Mouse (Mus musculus) kidney, embryonic 16.5 days (tissue): ENCODE data around the gene Cbx7. TPM values are rescaled to one million over a fixed set of nuclear protein-coding genes. Genes with fewer than 3 reads are reported as not detected.
"Not testable (repeated sequence)": the region's sequence is repeated elsewhere in the genome, so short reads cannot be mapped to it uniquely, and the experiment has no call there.

Experiments
- ATAC-seq: fragments of 200-750 bp; cut with Nextera tagmentation; 2 replicates; pipeline ENCODE4 v1.8.0; 2017; ENCODE audit warnings: moderate TSS enrichment; ENCODE audit not compliant: low FRiP score, low TSS enrichment
- H3K27ac ChIP-seq: fragments of 300-500 bp; sonication (generic); 2 replicates; pipeline ENCODE4 v1.5.1; 2014; ENCODE audit warnings: low read length
- H3K27me3 ChIP-seq: fragments of 300-500 bp; sonication (generic); 2 replicates; pipeline ENCODE4 v1.6.1; 2014; ENCODE audit warnings: low read length, control low read depth, mixed read lengths; ENCODE audit not compliant: insufficient read depth
- H3K36me3 ChIP-seq: fragments of 300-500 bp; sonication (generic); 2 replicates; pipeline ENCODE4 v1.6.1; 2014; ENCODE audit warnings: low read length, control low read depth, mixed read lengths; ENCODE audit not compliant: insufficient read depth
- H3K4me1 ChIP-seq: fragments of 300-500 bp; sonication (generic); 2 replicates; pipeline ENCODE4 v1.6.1; 2014; ENCODE audit warnings: low read length, control low read depth, mixed read lengths; ENCODE audit not compliant: insufficient read depth
- H3K4me2 ChIP-seq: fragments of 300-500 bp; sonication (generic); replicated peaks from 2 replicates; pipeline ENCODE4 v1.6.1; 2014; ENCODE audit warnings: low read depth, low read length
- H3K4me3 ChIP-seq: fragments of 300-500 bp; sonication (generic); 2 replicates; pipeline ENCODE4 v1.5.1; 2014; ENCODE audit warnings: mild to moderate bottlenecking, low read length
- H3K9ac ChIP-seq: fragments of 300-500 bp; sonication (generic); replicated peaks from 2 replicates; pipeline ENCODE4 v1.6.1; 2014; ENCODE audit warnings: low read length
- H3K9me3 ChIP-seq: fragments of 300-500 bp; sonication (generic); 2 replicates; pipeline ENCODE4 v1.6.1; 2016; ENCODE audit warnings: low read length, control low read depth
- WGBS: fragments of 180-500 bp; shearing (Covaris S2); extraction: QIAGEN DNeasy Blood & Tissue Kit; methylation state at CpG from one replicate; pipeline ENCODE4 v1.1.7; 2014; 5-methylcytosine and 5-hydroxymethylcytosine counted together
- polyA plus RNA-seq: library from polyadenylated mRNA; unstranded; fragments of >200 nt; fragmentation: Nextera tagmentation; extraction: Ambion mirVana; gene quantifications from 2 replicates; pipeline ENCODE4 v1.2.1, GENCODE M21; 2015

Gene Cbx7
- polyA plus RNA-seq, 1 experiment from 2014 or later, result 3.3 TPM

DNA sequence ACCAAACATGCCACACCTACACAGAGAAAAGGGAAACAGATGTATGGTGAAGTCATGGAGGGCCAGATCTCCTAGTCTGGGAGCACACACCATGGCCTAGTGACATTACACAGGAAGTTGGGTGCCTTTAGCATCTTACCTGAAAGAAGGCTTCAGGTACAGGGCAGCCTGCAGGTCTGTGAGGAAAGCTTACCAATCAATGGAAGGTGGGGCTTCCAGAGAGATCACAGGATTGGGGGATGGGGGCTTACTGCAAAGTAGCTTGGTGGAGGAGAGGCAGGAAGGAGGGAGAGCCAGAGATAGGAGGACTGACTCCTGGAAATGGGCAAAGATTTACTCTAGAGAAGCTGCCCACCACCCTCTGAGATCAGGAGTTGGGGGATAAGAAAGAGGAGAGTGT, 67.0 kb downstream of the Cbx7 start:
- Histone ChIP-seq H3K4me2 (no peak overlapping the region), H3K4me3 (no peak overlapping the region), H3K4me1 (no peaks in the 10 kb centered on the region), H3K27me3 (no peaks in the 10 kb centered on the region), H3K9me3 (no peaks in the 10 kb centered on the region), H3K36me3 (no peaks in the 10 kb centered on the region), H3K9ac (no peak overlapping the region), H3K27ac (no peak overlapping the region)
- ATAC-seq, result no peak

DNA sequence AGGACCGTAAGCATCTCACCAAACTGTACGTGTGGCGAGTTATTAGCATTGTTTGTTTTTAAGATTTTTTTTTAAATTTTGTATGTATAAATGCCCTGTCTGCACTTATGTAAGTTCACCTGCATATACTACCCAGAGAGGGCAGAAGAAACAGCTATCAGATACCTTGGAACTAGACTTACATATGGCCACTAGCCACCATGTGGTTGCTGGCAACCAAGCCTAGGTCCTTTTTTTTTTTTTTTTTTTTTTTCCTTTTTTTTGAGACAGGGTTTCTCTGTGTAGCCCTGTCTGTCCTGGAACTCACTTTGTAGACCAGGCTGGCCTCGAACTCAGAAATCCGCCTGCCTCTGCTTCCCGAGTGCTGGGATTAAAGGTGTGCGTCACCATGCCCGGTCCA, 67.8 kb downstream of the Cbx7 start:
- 94% methylated on average over 8 of the region's 8 CpGs for WGBS
- H3K27ac ChIP-seq, H3K27me3 ChIP-seq, H3K36me3 ChIP-seq, H3K4me1 ChIP-seq, ATAC-seq, H3K4me3 ChIP-seq, H3K9ac ChIP-seq, H3K4me2 ChIP-seq, H3K9me3 ChIP-seq: not testable (repeated sequence)

DNA sequence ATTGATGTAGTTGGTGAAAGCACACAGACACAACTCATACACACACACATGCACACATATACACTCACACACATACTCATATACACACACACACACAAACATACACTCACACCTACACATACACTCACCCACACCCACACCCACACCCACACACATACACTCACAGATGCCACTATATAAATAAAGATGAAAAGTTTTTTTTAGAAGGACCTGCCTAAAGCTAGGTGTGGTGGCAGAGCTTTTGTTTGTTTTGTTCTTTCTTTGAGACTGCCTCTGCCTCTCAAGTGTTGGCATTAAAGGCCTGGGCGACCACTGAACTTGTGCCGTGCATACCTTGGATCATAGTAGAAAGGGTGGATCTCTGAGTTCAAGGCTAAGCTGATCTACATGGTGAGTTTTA, 69.5 kb downstream of the Cbx7 start:
- Histone ChIP-seq H3K4me2 (no peak overlapping the region), H3K27me3 (no peaks in the 10 kb centered on the region), H3K27ac (no peak overlapping the region), H3K4me1 (no peaks in the 10 kb centered on the region), H3K36me3 (no peaks in the 10 kb centered on the region), H3K9ac (no peak overlapping the region), H3K4me3 (no peak overlapping the region), H3K9me3 (no peaks in the 10 kb centered on the region)
- WGBS, result 93% methylated on average over 2 of the region's 2 CpGs
- no peak for ATAC-seq

DNA sequence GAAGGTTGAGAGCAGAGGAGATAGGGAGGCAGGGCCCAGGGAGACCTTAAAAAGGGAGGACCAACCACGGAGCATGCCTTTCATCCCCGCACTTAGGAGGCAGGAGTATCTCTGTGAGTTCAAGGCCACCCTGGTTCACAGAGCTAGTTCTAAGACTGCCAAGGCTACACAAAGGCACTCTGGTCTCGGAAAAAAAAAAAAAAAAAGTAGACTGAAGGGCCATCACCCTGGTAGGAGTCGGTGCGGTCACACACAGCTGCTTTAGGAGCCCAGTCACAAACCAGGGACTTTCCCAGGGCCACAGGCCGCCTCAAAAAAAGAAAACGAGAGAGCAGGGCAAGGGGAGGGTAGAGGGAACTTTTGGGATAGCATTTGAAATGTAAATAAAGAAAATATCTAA, 70.2 kb downstream of the Cbx7 start:
- Histone ChIP-seq H3K4me2 (no peak overlapping the region), H3K27me3 (no peaks in the 10 kb centered on the region), H3K27ac (no peak overlapping the region), H3K4me1 (0 out of 2 replicates have a peak, but pooled peaks cover 3% of the 10 kb centered on the region), H3K9me3 (no peaks in the 10 kb centered on the region), H3K4me3 (no peak overlapping the region), H3K9ac (no peak overlapping the region), H3K36me3 (no peaks in the 10 kb centered on the region)
- no peak for ATAC-seq
- 68% methylated on average over 7 of the region's 7 CpGs for WGBS

DNA sequence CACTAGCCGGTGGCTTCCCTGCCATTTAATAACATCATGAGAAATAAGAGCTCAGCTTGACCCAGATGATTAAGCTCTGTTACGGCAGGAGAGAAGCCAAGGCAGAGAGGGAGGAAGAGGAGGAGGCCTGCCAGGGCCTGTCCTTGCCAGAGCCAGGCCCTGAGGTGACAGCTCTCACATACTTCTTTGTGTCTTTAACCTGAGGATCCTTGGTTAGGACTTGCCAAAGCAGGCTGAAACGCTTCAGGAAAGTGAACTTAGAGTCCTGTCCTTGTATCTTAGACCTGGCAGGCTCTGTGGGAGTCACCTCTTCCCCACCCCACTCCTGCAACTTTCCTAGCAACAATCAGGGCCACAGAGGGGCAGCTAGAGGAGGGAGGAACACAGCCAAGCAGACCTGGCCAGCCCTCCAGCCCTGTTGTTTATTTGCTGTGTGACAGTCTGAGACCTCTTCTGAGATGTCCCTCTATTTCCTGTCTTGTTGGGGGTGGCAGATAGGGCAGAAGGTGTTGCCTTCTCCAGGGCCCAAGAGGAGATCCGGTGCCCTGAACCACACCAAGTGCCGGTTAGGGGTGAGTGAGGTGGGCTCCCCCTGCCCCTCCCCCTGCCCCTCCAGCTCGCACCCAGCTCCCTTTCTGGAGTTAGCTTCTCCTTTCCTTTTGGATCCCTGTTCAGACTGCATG, 71.0 kb downstream of the Cbx7 start:
- no peak overlapping the region for H3K4me3 ChIP-seq
- H3K4me2 ChIP-seq, result no peak overlapping the region
- H3K4me1 ChIP-seq, result 0 out of 2 replicates have a peak, but pooled peaks cover 3% of the 10 kb centered on the region
- no peaks in the 10 kb centered on the region for H3K36me3 ChIP-seq
- no peaks in the 10 kb centered on the region for H3K9me3 ChIP-seq
- WGBS, result 71% methylated on average over 6 of the region's 6 CpGs
- no peaks in the 10 kb centered on the region for H3K27me3 ChIP-seq
- ATAC-seq, result no peak
- no peak overlapping the region for H3K9ac ChIP-seq
- H3K27ac ChIP-seq, result no peak overlapping the region

DNA sequence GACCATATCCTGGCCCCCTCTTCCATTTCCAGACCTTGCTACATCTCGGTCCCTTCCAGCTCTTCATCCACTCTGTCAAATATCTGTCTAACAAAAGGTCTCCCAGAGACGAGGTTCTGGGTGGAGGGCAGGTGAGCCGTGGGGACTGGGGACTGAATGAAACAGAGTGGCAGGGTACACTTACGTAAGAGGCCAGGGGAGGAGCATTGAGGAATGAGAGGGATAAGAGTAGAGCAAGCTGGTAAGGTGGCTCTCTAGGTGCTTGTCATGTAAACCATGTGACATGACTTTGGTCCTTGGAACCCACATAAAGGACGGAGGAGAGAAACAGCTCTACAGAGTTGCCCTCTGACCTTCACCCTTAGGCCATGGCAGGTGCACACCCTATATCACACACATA, 71.9 kb downstream of the Cbx7 start:
- H3K4me2 ChIP-seq, result no peak overlapping the region
- 0 out of 2 replicates have a peak, but pooled peaks cover 3% of the 10 kb centered on the region for H3K4me1 ChIP-seq
- no peaks in the 10 kb centered on the region for H3K27me3 ChIP-seq
- H3K9ac ChIP-seq, result no peak overlapping the region
- H3K27ac ChIP-seq, result no peak overlapping the region
- H3K9me3 ChIP-seq, result no peaks in the 10 kb centered on the region
- H3K4me3 ChIP-seq, result no peak overlapping the region
- no peaks in the 10 kb centered on the region for H3K36me3 ChIP-seq
- WGBS, result 86% methylated on average over 5 of the region's 5 CpGs
- ATAC-seq, result no peak

DNA sequence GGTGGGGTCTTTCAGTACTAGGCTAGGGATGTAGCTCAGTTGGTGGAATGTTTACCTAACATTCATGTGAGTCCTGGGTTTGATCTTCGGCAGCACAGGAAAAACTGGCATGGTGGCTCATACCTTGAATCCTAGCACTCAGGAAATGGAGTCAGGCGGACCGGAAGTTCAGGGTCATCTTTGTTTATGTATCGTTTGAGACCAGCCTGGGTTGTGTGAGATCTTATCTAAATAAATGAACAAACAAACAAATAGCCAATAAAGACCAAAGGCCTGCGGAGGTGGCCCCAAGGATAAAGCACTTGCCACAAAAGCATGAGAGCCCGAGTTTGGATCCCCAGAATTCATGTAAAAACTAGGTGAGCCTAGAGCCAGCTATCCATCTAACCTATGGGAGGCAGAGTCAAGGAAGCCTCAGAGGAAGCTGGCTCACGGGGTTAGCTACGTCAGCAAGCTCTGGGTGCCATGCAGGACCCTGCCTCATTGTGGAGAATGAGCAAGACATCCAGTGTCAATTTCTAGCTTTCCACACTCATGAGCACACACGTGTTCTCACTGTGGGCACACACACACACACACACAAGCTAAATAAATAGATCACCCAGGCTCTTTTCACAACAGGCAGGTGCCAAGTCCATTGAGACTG, 74.7 kb downstream of the Cbx7 start:
- no peaks in the 10 kb centered on the region for H3K9me3 ChIP-seq
- H3K4me1 ChIP-seq, result peaks cover 16% of the 10 kb centered on the region
- no peak for ATAC-seq
- H3K9ac ChIP-seq, result no peak overlapping the region
- H3K36me3 ChIP-seq, result no peaks in the 10 kb centered on the region
- no peaks in the 10 kb centered on the region for H3K27me3 ChIP-seq
- no peak overlapping the region for H3K4me2 ChIP-seq
- no peak overlapping the region for H3K4me3 ChIP-seq
- WGBS, result 72% methylated on average over 9 of the region's 9 CpGs
- peak overlapping the region; percentile 63 for H3K27ac ChIP-seq

DNA sequence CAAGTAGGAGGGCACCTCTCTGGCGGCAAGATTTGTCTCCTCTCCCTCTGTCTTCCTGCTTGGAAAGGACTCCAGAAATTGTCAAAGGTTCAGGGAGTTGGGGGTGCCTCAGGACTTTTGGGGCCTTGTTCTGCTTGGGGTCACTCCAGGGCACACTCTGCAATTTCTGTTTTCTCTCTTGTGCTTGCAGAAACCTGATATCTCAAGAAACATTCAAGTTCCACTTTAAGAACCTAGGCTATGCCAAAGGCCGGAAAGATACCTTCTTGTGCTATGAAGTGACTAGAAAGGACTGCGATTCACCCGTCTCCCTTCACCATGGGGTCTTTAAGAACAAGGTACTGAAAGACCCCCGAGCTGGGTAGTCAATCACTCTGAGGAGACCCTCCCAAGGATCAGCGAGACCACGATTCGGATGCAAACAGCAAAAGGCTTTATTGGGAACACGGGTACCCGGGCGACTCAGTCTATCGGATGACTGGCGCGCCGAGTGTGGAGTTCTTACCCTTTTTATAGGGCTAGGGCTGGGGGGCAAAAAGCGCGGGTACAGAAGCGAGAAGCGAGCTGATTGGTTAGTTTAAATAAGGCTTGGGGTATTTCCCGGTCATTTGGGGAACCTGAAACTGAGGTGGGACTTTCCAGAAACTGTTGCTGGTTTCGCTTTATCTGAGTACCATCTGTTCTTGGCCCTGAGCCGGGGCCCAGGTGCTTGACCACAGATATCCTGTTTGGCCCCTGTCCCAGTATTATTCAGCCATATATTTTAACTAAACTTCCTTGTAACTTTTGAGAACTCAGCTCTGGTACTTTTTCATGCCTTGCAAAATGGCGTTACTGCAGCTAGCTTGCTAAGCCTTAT, 75.5 kb downstream of the Cbx7 start:
- peaks cover 16% of the 10 kb centered on the region for H3K4me1 ChIP-seq
- H3K36me3 ChIP-seq, H3K4me3 ChIP-seq, H3K9me3 ChIP-seq, H3K9ac ChIP-seq, H3K27me3 ChIP-seq, ATAC-seq: not testable (repeated sequence)
- 72% methylated on average over 10 of the region's 23 CpGs for WGBS
- peak overlapping the region; percentile 73; the same call in 1 of the 2 replicates for H3K4me2 ChIP-seq
- H3K27ac ChIP-seq, result peak overlapping the region; percentile 70

DNA sequence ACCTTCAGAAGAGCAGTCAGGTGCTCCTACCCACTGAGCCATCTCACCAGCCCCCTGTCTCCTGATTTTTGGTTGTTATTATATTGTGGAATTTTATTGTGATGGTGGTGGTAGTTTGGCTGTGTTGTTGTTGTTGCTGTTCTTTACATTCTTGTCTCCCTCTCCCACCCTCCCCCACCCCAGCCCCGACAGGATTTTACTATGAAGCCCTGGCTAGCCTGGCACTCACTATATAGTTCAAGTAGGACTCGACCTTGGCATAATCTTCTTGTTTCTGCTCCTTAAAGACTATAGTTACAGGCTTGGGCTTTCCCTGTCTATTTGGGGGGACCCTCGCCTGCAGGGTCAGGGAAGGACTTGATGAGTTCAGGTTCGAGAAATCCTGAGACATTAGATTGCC, 76.6 kb downstream of the Cbx7 start:
- peak overlapping the region; percentile 73 for H3K4me2 ChIP-seq

DNA sequence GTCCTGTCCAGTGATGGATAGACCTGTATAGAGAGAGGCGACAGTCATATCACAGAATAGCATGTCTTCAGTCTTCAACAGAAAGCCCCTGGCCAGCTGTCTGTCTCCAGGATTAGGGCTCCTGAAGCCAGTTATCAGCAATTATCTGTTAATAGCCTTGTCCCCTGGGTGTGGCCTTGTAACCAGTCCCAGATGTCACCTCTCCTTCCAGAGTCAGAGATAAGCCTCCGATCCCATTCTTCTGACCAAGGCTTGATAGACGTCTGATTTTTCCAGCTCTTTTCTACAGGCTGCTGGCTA, 77.1 kb downstream of the Cbx7 start:
- whole genome bisulfite sequencing, result 66% methylated on average over 3 of the region's 3 CpGs
- Histone ChIP-seq H3K4me2 (peak overlapping the region; percentile 73), H3K4me3 (peak overlapping the region; percentile 22), H3K4me1 (peaks cover 16% of the 10 kb centered on the region), H3K27me3 (no peaks in the 10 kb centered on the region), H3K36me3 (no peaks in the 10 kb centered on the region), H3K27ac (0 out of 2 replicates have a peak overlapping the region, but pooled peaks have one; percentile 24), H3K9me3 (no peaks in the 10 kb centered on the region), H3K9ac (peak overlapping the region; percentile 44; the same call in 1 of the 2 replicates)
- no peak for ATAC-seq

More for the DNA sequence above, 76.6 kb downstream of the Cbx7 start:
- WGBS, result 89% methylated on average over 4 of the region's 4 CpGs
- Histone ChIP-seq H3K36me3 (no peaks in the 10 kb centered on the region), H3K27me3 (no peaks in the 10 kb centered on the region), H3K4me1 (peaks cover 16% of the 10 kb centered on the region), H3K4me3 (no peak overlapping the region), H3K9ac (no peak overlapping the region), H3K9me3 (no peaks in the 10 kb centered on the region), H3K27ac (peak overlapping the region; percentile 70; the same call in 1 of the 2 replicates)
- ATAC-seq, result no peak
